In the genomic region with DNA sequence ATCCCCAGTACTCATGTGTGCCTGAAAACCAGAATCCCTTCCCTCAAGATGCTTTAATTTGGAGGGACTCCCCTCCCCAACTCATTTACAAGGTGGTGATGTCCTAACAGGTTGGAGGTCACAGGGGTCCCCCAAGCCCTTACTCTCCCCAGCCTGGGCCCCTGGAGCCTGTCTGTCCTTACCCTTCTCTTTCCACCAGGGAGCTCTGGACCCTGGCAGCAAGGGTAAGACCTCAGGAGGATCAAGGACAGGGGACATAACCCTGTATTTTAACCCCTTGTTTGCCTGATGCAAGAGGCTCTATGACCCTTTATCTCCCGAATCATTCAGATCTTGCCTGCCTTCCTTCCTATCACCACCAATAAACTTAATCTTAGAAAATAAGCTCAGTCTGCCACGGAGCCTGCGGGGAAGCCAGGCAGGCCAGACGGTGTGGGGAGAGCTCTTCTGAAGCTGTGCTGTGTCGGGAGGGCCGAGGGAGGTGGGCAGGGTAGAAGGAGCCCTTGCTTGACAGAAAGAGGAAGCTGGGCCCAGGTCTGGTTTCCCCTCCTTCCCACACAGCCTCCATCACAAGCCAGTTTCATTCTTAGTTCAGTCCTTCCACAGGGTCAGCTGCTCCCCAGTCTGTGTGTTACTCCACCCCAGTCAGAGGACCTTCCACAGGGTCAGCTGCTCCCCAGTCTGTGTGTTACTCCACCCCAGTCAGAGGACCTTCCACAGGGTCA, we compare ENCODE assay signal across 10 mouse cellular contexts. TPM values are rescaled to one million over a fixed set of nuclear protein-coding genes. Genes with fewer than 3 reads are reported as not detected.
DNase-seq lines count a peak whose midpoint lies in the region; ATAC-seq and TF ChIP-seq lines count a peak whose summit lies in the region.
"Had no signal": no experiment of that assay in that cellular context is flagged by ENCODE, and none has a peak within 500 bp of the region (broad histone marks: within the 10 kb centered on the region; RNA-seq: fewer than 3 reads in every experiment).

No protein-coding gene starts in this region.

- peak overlapping the region; percentile 36 for H3K27ac ChIP-seq in heart, embryonic 11.5 days (ENCODE audit: low read depth, low read length)
- H3K27ac ChIP-seq in CH12.LX (ENCODE audit: insufficient read depth, low read depth): peak overlapping the region; percentile 91

- H3K4me3 ChIP-seq in heart, embryonic 11.5 days (ENCODE audit: low read depth, low read length): no peak overlapping the region
- no peak overlapping the region for H3K4me3 ChIP-seq in CH12.LX (replicated peaks in 1 of 3; ENCODE audit: low read depth in 2 of 3, low read length in 2 of 3, poor library complexity in 1 of 3)
- peak overlapping the region; percentile 78 for H3K4me3 ChIP-seq in megakaryocyte, embryonic 14.5 days (replicated peaks)

- DNase-seq in heart, postnatal 4 days: no peak
- peak; percentile 84 for DNase-seq in CH12.LX (ENCODE audit: extremely low read depth)
- DNase-seq in right cerebral cortex, adult 18-20 months: no peak
- DNase-seq in frontal cortex, postnatal 14 days (ENCODE audit: low spot score in 2 of 2): no peak
- DNase-seq in cerebellum, adult 11-12 months: no peak
- DNase-seq: cerebellum, postnatal 36 days had no signal

- no peak overlapping the region for H3K4me2 ChIP-seq in heart, embryonic 11.5 days
- H3K4me2 ChIP-seq in CH12.LX (ENCODE audit: insufficient read depth, low read depth, poor library complexity, severe bottlenecking): peak overlapping the region; percentile 80

- peaks cover 33% of the 10 kb centered on the region for H3K36me3 ChIP-seq in heart, embryonic 11.5 days (ENCODE audit: control insufficient read depth, insufficient read depth, low read length)
- peaks cover 20 to 31% of the 10 kb centered on the region in 2 experiments for H3K36me3 ChIP-seq in CH12.LX (replicated peaks in 1 of 2; ENCODE audit: control insufficient read depth in 1 of 2, insufficient read depth in 1 of 2, low read length in 1 of 2)
- H3K36me3 ChIP-seq in megakaryocyte, embryonic 14.5 days (replicated peaks; ENCODE audit: low read length): peaks cover 52% of the 10 kb centered on the region

- peaks cover 58% of the 10 kb centered on the region for H3K4me1 ChIP-seq in heart, embryonic 11.5 days (ENCODE audit: control insufficient read depth, insufficient read depth, low read length)
- H3K4me1 ChIP-seq in CH12.LX (ENCODE audit: control insufficient read depth in 1 of 2, insufficient read depth in 2 of 2): peaks cover 40 to 72% of the 10 kb centered on the region in 2 experiments
- peaks cover 83% of the 10 kb centered on the region for H3K4me1 ChIP-seq in megakaryocyte, embryonic 14.5 days

- TF ChIP-seq EP300 in CH12.LX (IDR thresholded peaks at IDR 0.05; ENCODE audit: low read length): peak; percentile 85

- in situ Hi-C loops in CH12.LX (cut with MboI; ENCODE audit: low pct_ligation_motif_present, low pct_unique_long_range_greater_than_20kb, low sequenced_read_pairs): no loop called here

- TF ChIP-seq RAD21 in CH12.LX (IDR thresholded peaks at IDR 0.05; ENCODE audit: low read depth, low read length): no peak; the same call in 1 of the 2 replicates

- no peaks in the 10 kb centered on the region for H3K79me2 ChIP-seq in CH12.LX (replicated peaks; ENCODE audit: control insufficient read depth, extremely low read depth, insufficient read depth, poor library complexity, severe bottlenecking)

- ATAC-seq in heart, embryonic 11.5 days (replicated peaks; ENCODE audit: insufficient number of reproducible peaks, low FRiP score, low TSS enrichment): no peak
- peak; percentile 73 for ATAC-seq in granulocyte monocyte progenitor cell, adult 5-6 weeks (replicated peaks; ENCODE audit: poor library complexity, severe bottlenecking)
- ATAC-seq: Patski had no signal

- TF ChIP-seq CTCF in CH12.LX (conservative IDR thresholded peaks at IDR 0.05 in 1 of 2, IDR thresholded peaks at IDR 0.05 in 1 of 2; ENCODE audit: low read depth in 2 of 2, low read length in 2 of 2): no peak

- no peak overlapping the region for H3K9ac ChIP-seq in heart, embryonic 11.5 days (ENCODE audit: low read depth, low read length)
- peak overlapping the region; percentile 57 for H3K9ac ChIP-seq in CH12.LX (ENCODE audit: insufficient read depth, low read depth)

- peak; percentile 46 for TF ChIP-seq POLR2A in CH12.LX (IDR thresholded peaks at IDR 0.05; ENCODE audit: low read depth, low read length)

- dilution Hi-C loops in CH12.LX (cut with MboI; ENCODE audit: extremely low pct_ligation_motif_present, extremely low pct_unique_long_range_greater_than_20kb, low sequenced_read_pairs): no loop called here

- H3K27me3 ChIP-seq in heart, embryonic 11.5 days (ENCODE audit: control insufficient read depth, insufficient read depth, low read length): no peaks in the 10 kb centered on the region
- H3K27me3 ChIP-seq in CH12.LX (replicated peaks): no peaks in the 10 kb centered on the region
- no peaks in the 10 kb centered on the region for H3K27me3 ChIP-seq in megakaryocyte, embryonic 14.5 days (replicated peaks)
- H3K27me3 ChIP-seq: Patski had no signal

- no peaks in the 10 kb centered on the region for H3K9me3 ChIP-seq in heart, embryonic 11.5 days (replicated peaks; ENCODE audit: control insufficient read depth, low read length)
- peaks cover 8% of the 10 kb centered on the region for H3K9me3 ChIP-seq in CH12.LX (replicated peaks; ENCODE audit: low read length)
- H3K9me3 ChIP-seq in megakaryocyte, embryonic 14.5 days: peaks cover 5% of the 10 kb centered on the region

- WGBS in heart, embryonic 11.5 days (ENCODE audit: insufficient replicate concordance): 61% methylated on average over 6 of the region's 6 CpGs

TF ChIP-seq in CH12.LX, 34 proteins besides CTCF, POLR2A, EP300 and RAD21 (continues in another document):
- no peak for TF ChIP-seq JUND (conservative IDR thresholded peaks at IDR 0.05; ENCODE audit: low read depth, low read length)
- TF ChIP-seq MEF2A (IDR thresholded peaks at IDR 0.05; ENCODE audit: borderline replicate concordance, low read depth, low read length): peak; percentile 33; the same call in 1 of the 2 replicates
- no peak for TF ChIP-seq USF1 (IDR thresholded peaks at IDR 0.05; ENCODE audit: low read depth, low read length)
- peak; percentile 66 for TF ChIP-seq ZMIZ1 (IDR thresholded peaks at IDR 0.05; ENCODE audit: low read depth, low read length)
- TF ChIP-seq TCF12 (IDR thresholded peaks at IDR 0.05; ENCODE audit: low read depth, low read length): peak; percentile 56
- TF ChIP-seq MAX (IDR thresholded peaks at IDR 0.05; ENCODE audit: low read length): 0 out of 2 replicates have a peak, but pooled peaks have one; percentile 8
- no peak for TF ChIP-seq USF2 (conservative IDR thresholded peaks at IDR 0.05; ENCODE audit: low read depth, low read length)
- peak; percentile 91 for TF ChIP-seq CHD1 (IDR thresholded peaks at IDR 0.05; ENCODE audit: low read depth, low read length)
- 0 out of 2 replicates have a peak, but pooled peaks have one; percentile 54 for TF ChIP-seq POLR2AphosphoS2 (IDR thresholded peaks at IDR 0.05; ENCODE audit: low read depth, low read length)
- peak; percentile 48; the same call in 1 of the 2 replicates for TF ChIP-seq BHLHE40 (IDR thresholded peaks at IDR 0.05; ENCODE audit: low read depth, low read length)
- TF ChIP-seq TBP (conservative IDR thresholded peaks at IDR 0.05; ENCODE audit: low read depth, low read length): no peak
- TF ChIP-seq PAX5 (IDR thresholded peaks at IDR 0.05; ENCODE audit: low read length): no peak
- no peak for TF ChIP-seq RCOR1 (conservative IDR thresholded peaks at IDR 0.05; ENCODE audit: low read depth, low read length)
- no peak for TF ChIP-seq HCFC1 (IDR thresholded peaks at IDR 0.05; ENCODE audit: low read depth, low read length)
- TF ChIP-seq ELF1 (IDR thresholded peaks at IDR 0.05; ENCODE audit: low read depth, low read length): peak; percentile 38; the same call in 1 of the 2 replicates
- TF ChIP-seq MYC (IDR thresholded peaks at IDR 0.05; ENCODE audit: low read depth, low read length): no peak
- peak; percentile 42; the same call in 1 of the 2 replicates for TF ChIP-seq NELFE (IDR thresholded peaks at IDR 0.05; ENCODE audit: low read depth, low read length)
- TF ChIP-seq KAT2A (IDR thresholded peaks at IDR 0.05; ENCODE audit: insufficient replicate concordance, low read length): 0 out of 2 replicates have a peak, but pooled peaks have one; percentile 6
- peak; percentile 57 for TF ChIP-seq SIN3A (IDR thresholded peaks at IDR 0.05; ENCODE audit: low read length)
- no peak for TF ChIP-seq GABPA (IDR thresholded peaks at IDR 0.05; ENCODE audit: insufficient replicate concordance, low read depth, low read length)
- TF ChIP-seq CHD2 (IDR thresholded peaks at IDR 0.05; ENCODE audit: low read length): peak; percentile 48; the same call in 1 of the 2 replicates
- TF ChIP-seq UBTF (IDR thresholded peaks at IDR 0.05; ENCODE audit: low read depth, low read length): peak; percentile 39; the same call in 1 of the 2 replicates
- no peak for TF ChIP-seq MAFK (IDR thresholded peaks at IDR 0.05; ENCODE audit: insufficient replicate concordance, low read length)
- 0 out of 2 replicates have a peak, but pooled peaks have one; percentile 42 for TF ChIP-seq MAZ (IDR thresholded peaks at IDR 0.05; ENCODE audit: low read depth, low read length)
- no peak for TF ChIP-seq NRF1 (IDR thresholded peaks at IDR 0.05; ENCODE audit: low read depth, low read length)

RNA-seq across cellular contexts. Expression of a gene that starts 8.3 kb away (rescaled TPM):
- polyA plus RNA-seq in heart, embryonic 11.5 days (2014; fragmentation: Nextera tagmentation; extraction: Ambion mirVana): 69.5 and 82.2 TPM in 2 replicates
- total RNA-seq in heart, postnatal 4 days (2021): 100 to 1,000 TPM; 141 to 164 TPM
- 23.0 and 24.6 TPM in 2 replicates for total RNA-seq in CH12.LX (2012; rRNA removed)
- 22.2 and 22.3 TPM in 2 replicates for total RNA-seq in CH12.LX (2014; rRNA removed)
- polyA plus RNA-seq in CH12.LX (2012; ENCODE audit: insufficient read length, low read depth): 18.6 and 23.4 TPM in 2 replicates
- total RNA-seq in granulocyte monocyte progenitor cell, adult 5-6 weeks (2014; fragmentation: Nextera tagmentation): 45.7 and 59.7 TPM in 2 replicates
- 30.2 and 31.3 TPM in 2 replicates for total RNA-seq in granulocyte monocyte progenitor cell, adult 5-6 weeks (2017)
- 556 and 663 TPM in 2 replicates for polyA plus RNA-seq in megakaryocyte, embryonic 14.5 days (2012; ENCODE audit: insufficient read depth, low replicate concordance)

RNA-seq across cellular contexts. Expression of a gene that starts 58.5 kb away (rescaled TPM):
- polyA plus RNA-seq in heart, embryonic 11.5 days (2014; fragmentation: Nextera tagmentation; extraction: Ambion mirVana): 71.0 and 88.5 TPM in 2 replicates
- 100 to 1,000 TPM; 172 to 180 TPM for total RNA-seq in heart, postnatal 4 days (2021)
- 85.2 and 126 TPM in 2 replicates for total RNA-seq in CH12.LX (2012; rRNA removed)
- 64.8 and 74.2 TPM in 2 replicates for total RNA-seq in CH12.LX (2014; rRNA removed)
- polyA plus RNA-seq in CH12.LX (2012; ENCODE audit: insufficient read length, low read depth): 439 and 608 TPM in 2 replicates
- 159 and 191 TPM in 2 replicates for total RNA-seq in granulocyte monocyte progenitor cell, adult 5-6 weeks (2014; fragmentation: Nextera tagmentation)
- 445 and 523 TPM in 2 replicates for total RNA-seq in granulocyte monocyte progenitor cell, adult 5-6 weeks (2017)
- polyA plus RNA-seq in megakaryocyte, embryonic 14.5 days (2012; ENCODE audit: insufficient read depth, low replicate concordance): 3.7 and 183 TPM in 2 replicates
